Mouse (Mus musculus) bone marrow macrophage, adult 2 months (primary cell): ENCODE results near the gene Hltf.

Experiments used
- CTCF ChIP-seq: IDR thresholded peaks from 2 replicates; pipeline ENCODE4 v1.5.1; 2012; ENCODE audit warnings: low read depth, mild to moderate bottlenecking, low read length, moderate library complexity
- POLR2A ChIP-seq: IDR thresholded peaks from 2 replicates; pipeline ENCODE4 v1.6.1; 2012; ENCODE audit warnings: mild to moderate bottlenecking, low read depth, low read length, borderline replicate concordance

DNA sequence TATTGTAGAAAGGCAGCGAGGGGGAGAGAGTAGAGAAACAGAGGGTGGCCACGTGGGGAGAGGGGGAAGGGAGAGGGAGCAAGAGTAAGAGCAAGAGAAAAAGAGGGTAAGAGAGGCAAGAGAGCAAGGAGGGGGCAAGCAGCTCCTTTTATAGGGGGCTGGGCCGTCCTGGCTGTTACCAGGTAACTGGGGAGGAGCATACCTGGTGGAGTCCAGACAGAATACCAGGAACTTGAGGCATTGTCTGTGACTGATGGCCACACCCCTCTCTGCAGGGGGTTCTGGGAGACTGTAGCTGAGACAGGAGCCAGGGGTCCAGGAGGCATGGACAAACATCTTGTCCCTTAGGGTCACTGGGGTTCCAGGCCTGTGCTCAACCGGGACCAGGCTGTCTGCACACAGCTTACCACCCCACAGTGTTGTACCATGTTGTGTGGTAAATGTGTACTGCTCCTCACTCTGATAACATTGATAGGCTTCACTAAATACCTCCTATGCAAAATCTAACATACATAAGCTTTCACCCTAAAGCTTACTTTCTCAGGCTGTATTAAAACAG is 62.2 kb downstream of the Hltf start:
- TF ChIP-seq CTCF, result no peak
- TF ChIP-seq POLR2A, result no peak
